Mouse (Mus musculus) cerebellum, adult 2 months (tissue): Measurements from ENCODE around the gene Nmbr. TPM values are rescaled to one million over a fixed set of nuclear protein-coding genes. Genes with fewer than 3 reads are reported as not detected.

Experiments used
- DNase-seq, 2 experiments: peaks; one replicate each; pipeline ENCODE4 v3.0.0; 2021
- H3K27ac ChIP-seq: fragments of 200-500 bp; 2 replicates; pipeline ENCODE4 v1.5.1; 2012; ENCODE audit warnings: low read length, control low read depth, inconsistent platforms; ENCODE audit not compliant: insufficient read depth
- H3K27me3 ChIP-seq: fragments of 200-500 bp; 2 replicates; pipeline ENCODE4 v1.6.1; 2012; ENCODE audit warnings: inconsistent platforms, mild to moderate bottlenecking, low read length, moderate library complexity; ENCODE audit not compliant: control insufficient read depth, insufficient read depth
- H3K4me1 ChIP-seq: fragments of 200-500 bp; 2 replicates; pipeline ENCODE4 v1.6.1; 2011; ENCODE audit warnings: low read length; ENCODE audit not compliant: control insufficient read depth, insufficient read depth
- H3K4me3 ChIP-seq: fragments of 200-500 bp; replicated peaks from 2 replicates; pipeline ENCODE3; 2011; ENCODE audit warnings: mild to moderate bottlenecking, low read depth, low read length, control low read depth; ENCODE audit not compliant: insufficient read depth
- CTCF ChIP-seq: fragments of 200-500 bp; IDR thresholded peaks from 2 replicates; pipeline ENCODE4 v1.5.1; 2011; ENCODE audit warnings: low read depth, mild to moderate bottlenecking, control low read depth, low read length, moderate library complexity, borderline replicate concordance; ENCODE audit not compliant: insufficient read depth
- POLR2A ChIP-seq: fragments of 200-500 bp; IDR thresholded peaks from 2 replicates; pipeline ENCODE4 v1.6.1; 2011; ENCODE audit warnings: low read length, control low read depth, borderline replicate concordance; ENCODE audit not compliant: insufficient read depth
- WGBS: fragments of 180-500 bp; shearing (Covaris S2); methylation state at CpG from one replicate; pipeline ENCODE4 v1.1.7; 2018; 5-methylcytosine and 5-hydroxymethylcytosine counted together
- polyA plus RNA-seq: library from polyadenylated mRNA; depleted of rRNA; stranded (reverse); fragments of >200 nt; gene quantifications from 2 replicates; pipeline ENCODE4 v1.2.3, GENCODE M21; 2012; rRNA removed

Gene Nmbr
- 1.4 and 1.7 TPM in 2 replicates for polyA plus RNA-seq

DNA sequence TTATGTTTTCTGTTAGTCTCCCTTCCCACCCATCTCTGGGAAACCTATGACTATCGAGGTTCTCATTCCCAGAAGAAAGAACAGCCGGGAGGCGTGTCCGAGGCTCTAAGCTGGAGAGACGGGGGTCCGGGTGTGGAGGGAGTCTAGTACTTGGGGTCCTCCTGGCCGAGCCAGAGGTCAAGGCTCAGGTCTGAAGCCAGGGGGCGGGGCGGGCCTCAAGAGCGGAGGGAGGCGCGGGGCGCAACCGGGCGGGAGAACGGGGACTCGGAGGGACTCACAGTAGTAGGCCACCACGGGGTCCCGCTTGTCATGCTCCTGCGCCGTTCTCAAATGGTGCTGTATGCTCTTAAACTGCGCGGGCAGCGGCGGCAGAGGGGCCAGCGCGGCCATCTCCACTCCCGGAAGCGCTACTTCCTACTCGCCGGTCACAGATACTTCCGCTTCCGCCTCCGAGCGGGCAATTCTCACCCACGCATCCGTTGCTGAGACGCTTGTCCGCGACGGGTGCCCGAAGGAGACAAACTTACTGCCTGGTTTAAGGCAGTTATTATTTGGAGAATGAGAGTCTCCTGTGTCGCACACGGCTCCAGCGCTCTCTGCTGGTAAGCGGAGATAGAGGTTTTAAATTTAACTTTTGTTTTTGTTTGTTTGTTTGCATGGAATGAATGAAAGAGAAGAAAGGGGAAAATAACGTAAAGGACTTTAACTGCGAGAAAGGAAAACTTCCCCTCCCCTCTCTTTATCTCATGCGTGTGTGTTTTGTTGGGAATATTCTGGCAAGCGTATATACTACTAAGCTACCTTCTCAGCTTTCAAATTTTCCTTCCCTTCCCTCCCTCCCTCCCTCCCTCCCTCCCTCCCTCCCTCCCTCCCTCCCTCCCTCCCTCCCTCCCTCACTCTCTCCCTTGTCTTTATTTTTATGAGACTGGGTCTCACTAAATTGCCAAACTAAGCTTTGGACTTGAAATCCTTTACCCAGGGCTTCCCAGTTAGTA is at the start of gene Nmbr, which contains the start of gene Vta1:
Nmbr (plus strand) TSS at position 520 of the 995 bp plus-strand sequence.
Vta1 (minus strand) TSS at position 489 of the 995 bp plus-strand sequence.
- peak within 1 kb of the TSS; percentile 62 for H3K4me3 ChIP-seq
- no peak within 1 kb of the TSS for H3K27ac ChIP-seq
- no peaks in the 10 kb centered on the region for H3K27me3 ChIP-seq
- no peaks in the 10 kb centered on the region for H3K4me1 ChIP-seq
- TF ChIP-seq CTCF, result peak; percentile 67
- peak; percentile 57; the same call in 1 of the 2 replicates for TF ChIP-seq POLR2A
- WGBS, result under 1% methylated on average over 50 of the region's 50 CpGs
- DNase-seq, result peak; percentile 99

DNA sequence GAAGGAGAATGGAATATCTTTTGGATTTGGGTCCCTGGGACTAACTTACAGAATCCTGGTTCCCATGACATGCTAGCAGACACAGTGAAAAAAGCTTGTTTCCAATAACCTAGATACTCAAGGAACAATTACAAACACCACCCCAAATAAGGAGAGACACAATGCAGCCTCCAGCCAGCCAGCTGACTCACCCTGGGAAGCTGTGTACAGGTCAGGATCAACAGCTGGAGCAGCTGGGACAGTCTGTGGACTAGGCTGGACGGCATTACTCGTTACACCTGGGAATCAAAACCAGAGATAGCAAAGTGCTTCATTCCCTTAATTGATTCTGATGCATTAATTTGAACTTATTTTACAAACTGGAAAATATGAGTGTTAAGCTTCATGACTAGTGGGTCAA is 44.5 kb upstream of the Nmbr start:
- no peak overlapping the region for H3K4me3 ChIP-seq
- H3K4me1 ChIP-seq, result no peaks in the 10 kb centered on the region
- no peaks in the 10 kb centered on the region for H3K27me3 ChIP-seq
- DNase-seq, result no peak
- TF ChIP-seq POLR2A (no peak), CTCF (no peak)
- WGBS, result 96% methylated on average over 2 of the region's 2 CpGs
- H3K27ac ChIP-seq, result no peak overlapping the region

- no peak for TF ChIP-seq CTCF
- TF ChIP-seq POLR2A, result no peak
- no peak overlapping the region for H3K4me3 ChIP-seq
- H3K27ac ChIP-seq, result no peak overlapping the region
- no peaks in the 10 kb centered on the region for H3K4me1 ChIP-seq
- no peaks in the 10 kb centered on the region for H3K27me3 ChIP-seq
- no peak for DNase-seq
- 98% methylated on average over 2 of the region's 2 CpGs for WGBS
These were observed 39.2 kb upstream of the Nmbr start for GRCm38 (mm10) chr10:14666147-14666546.

DNA sequence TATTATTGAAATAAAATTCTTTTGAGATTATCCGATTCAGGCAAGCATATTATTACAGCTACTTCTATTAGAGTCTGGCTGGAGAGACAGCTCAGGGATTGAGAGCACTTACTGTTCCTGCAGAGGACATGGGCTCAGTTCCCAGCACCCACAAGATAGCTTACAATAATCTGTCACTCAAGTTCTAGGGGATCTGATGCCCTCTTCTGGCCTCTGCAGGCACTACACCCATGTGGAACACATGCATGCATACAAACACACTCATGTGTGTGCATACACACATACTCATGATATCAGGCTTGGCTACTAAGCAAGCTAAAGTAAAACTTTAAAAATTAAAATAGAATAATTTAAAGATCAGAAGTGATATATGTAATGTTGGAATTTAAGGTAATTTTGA is 19.7 kb upstream of the Nmbr start:
- no peak for TF ChIP-seq CTCF
- TF ChIP-seq POLR2A, result no peak
- Histone ChIP-seq H3K27me3 (no peaks in the 10 kb centered on the region), H3K27ac (no peak overlapping the region), H3K4me3 (no peak overlapping the region), H3K4me1 (no peaks in the 10 kb centered on the region)
- no peak for DNase-seq
- 98% methylated on average over 1 of the region's 1 CpGs for WGBS

DNA sequence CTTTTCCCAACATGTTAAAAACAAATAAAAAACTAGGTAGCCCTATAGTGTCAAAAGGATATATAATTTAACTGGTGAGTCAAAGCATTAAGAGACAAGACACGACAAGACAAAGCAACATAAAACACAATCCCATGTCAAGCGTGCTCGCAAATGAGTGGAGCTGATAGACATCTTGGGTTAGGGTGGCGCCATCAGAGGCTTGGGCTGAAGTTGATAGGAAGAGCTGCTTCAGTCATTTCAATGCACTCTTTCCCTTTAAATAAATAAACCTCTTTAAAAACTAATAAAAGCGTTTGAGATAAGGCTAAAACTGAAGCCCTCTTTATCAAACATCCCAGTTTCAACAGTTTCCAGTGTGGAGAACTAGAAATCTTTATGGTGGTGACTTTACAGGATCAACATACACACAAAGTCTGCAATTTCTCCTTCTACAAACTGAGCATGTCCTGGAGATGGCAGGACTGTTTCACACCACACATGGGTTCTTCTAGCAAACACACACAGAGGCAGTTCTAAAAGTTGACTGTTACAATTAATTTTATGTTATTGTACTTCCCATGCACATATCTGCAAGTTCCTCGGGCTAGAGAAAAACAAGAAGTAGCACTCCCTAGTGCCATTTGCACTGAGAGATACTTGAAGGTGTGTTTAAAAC is 16.5 kb upstream of the Nmbr start:
- 96% methylated on average over 6 of the region's 6 CpGs for WGBS
- Histone ChIP-seq H3K4me3 (no peak overlapping the region), H3K4me1 (no peaks in the 10 kb centered on the region), H3K27ac (no peak overlapping the region), H3K27me3 (no peaks in the 10 kb centered on the region)
- DNase-seq, result no peak
- TF ChIP-seq POLR2A, result no peak
- TF ChIP-seq CTCF, result no peak

DNA sequence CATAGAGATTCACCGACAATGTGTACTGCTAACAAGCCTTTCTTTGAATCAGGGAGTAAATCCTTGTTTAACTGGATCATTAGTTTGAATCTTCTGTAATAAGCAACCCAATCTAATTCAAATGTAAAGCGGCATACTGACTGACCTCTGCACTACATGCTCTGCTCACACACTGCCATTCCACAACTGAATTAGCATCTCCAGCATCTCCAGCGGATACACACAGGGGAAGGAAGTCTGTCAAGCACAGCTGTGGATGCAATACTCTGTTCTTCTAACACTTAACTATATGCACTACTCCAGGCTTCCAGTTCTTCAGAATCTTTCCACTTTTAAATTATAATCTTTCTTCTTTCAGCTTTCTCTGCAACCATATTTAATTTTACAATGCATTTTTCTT is 15.0 kb upstream of the Nmbr start:
- WGBS, result 73% methylated on average over 3 of the region's 3 CpGs
- no peaks in the 10 kb centered on the region for H3K4me1 ChIP-seq
- no peak overlapping the region for H3K4me3 ChIP-seq
- DNase-seq, result no peak
- no peak overlapping the region for H3K27ac ChIP-seq
- no peak for TF ChIP-seq POLR2A
- H3K27me3 ChIP-seq, result no peaks in the 10 kb centered on the region

DNA sequence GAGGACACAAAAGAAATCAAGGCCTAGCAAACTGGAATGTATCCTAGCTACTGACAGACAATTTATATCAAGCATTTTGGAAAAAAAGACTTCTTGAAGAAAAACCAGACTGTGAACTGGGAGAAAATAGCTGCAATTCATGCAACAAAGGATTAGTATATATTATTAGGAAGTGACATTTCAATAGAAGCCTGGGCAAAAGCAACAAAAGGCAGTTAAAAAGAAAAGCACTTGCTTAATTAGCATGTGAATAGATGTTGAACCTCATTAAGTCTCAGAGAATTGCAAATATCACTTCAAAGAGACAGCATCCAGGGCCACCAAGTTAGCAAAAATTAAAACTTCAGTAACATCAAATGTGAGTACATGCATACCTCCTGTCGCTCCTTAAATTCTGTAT is 2.2 kb upstream of the Nmbr start:
- TF ChIP-seq CTCF (no peak), POLR2A (no peak)
- Histone ChIP-seq H3K4me1 (no peaks in the 10 kb centered on the region), H3K27ac (no peak overlapping the region), H3K4me3 (no peak overlapping the region), H3K27me3 (no peaks in the 10 kb centered on the region)
- WGBS, result 12% methylated on average over 1 of the region's 1 CpGs
- DNase-seq, result no peak
